Mouse (Mus musculus): ENCODE results near the gene Ttc32. TPM values are rescaled to one million over a fixed set of nuclear protein-coding genes. Genes with fewer than 3 reads are reported as not detected.

Gene Ttc32
- total RNA-seq, 2 experiments from 2014 or later = 4.2 to 5.2 TPM

DNA sequence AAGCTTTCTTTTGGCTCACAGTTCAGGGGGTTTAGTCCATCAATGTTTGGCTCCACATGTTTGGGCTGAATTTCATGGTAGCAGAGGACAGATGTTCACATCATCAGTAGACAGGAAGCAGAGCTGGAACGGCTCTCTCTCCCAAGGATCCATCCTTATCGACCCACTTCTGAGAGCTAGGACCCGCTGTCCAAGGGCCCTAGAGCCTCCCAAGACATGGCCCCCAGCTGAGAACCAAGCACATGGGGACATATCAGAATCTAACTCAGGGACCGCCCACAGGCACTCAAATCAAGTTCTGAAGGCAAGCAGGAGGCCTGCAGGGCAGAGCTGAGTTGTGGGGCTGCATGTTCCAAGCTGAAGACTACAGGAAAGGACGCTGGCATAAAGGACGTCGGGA, 14.9 kb downstream of the Ttc32 start:
- DNase-seq (ENCODE audit: low spot score in 2 of 2) = no peak

DNA sequence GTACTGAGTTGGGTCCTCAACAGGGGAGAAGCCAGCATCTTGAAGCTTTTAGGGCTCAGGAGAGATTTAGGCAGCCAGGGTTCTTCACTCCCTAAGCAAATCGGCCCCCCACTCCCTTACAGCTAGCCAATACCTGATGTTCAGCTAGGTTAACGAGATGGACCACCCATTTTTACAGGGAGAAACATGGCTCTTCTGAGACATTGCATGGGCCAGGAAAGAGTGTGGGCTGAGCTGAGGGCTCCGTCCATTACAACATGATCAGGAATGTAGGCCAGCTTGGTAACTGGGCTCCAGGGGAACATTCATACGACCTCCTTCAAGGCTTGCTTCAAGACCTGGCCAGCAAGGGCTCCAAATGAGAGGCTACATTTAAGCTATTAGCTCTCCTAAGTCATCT, 16.9 kb downstream of the Ttc32 start:
- DNase-seq (ENCODE audit: low spot score in 2 of 2) = no peak

DNA sequence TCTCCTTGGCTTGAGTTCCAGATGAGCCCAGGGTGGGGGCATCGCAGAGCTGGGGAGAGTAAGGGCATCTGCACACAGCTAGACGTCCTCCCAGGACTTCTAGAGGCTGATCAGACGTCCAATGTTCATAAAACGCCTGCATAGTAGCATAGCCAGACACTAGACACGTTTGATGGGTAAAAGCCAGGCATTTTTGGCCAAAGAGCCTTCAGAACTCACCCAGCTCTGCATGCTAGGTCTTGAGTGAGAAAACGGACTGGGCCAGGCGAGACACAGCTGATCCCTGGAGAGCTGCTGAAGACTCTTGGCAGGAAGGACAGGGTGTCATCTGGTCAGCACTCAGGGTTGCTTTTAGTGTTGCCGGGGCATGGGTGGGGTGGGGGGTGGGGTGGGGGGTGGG, 18.3 kb downstream of the Ttc32 start:
- no peak for DNase-seq (ENCODE audit: low spot score in 2 of 2)

DNA sequence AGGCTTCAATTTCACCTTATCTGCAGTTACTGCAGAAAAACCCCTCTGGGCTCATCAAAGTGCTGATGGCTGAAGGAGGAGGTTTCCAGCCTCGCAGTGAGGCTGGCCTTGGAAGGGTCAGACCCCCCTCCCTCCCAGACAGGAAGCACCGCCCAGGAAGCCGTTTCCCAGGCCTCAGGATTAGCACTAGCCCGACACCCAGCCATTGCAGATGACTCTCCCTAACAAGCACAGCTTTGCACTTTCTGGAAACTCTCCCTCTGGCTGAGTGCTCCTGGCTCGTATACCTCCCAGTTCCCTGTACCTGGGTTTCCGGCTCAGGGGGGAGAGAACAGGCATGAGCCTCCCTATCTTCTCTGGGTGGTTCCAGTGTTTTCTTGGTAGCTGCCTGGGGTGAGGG, 21.0 kb downstream of the Ttc32 start:
- no peak for DNase-seq (ENCODE audit: low spot score in 2 of 2)

DNA sequence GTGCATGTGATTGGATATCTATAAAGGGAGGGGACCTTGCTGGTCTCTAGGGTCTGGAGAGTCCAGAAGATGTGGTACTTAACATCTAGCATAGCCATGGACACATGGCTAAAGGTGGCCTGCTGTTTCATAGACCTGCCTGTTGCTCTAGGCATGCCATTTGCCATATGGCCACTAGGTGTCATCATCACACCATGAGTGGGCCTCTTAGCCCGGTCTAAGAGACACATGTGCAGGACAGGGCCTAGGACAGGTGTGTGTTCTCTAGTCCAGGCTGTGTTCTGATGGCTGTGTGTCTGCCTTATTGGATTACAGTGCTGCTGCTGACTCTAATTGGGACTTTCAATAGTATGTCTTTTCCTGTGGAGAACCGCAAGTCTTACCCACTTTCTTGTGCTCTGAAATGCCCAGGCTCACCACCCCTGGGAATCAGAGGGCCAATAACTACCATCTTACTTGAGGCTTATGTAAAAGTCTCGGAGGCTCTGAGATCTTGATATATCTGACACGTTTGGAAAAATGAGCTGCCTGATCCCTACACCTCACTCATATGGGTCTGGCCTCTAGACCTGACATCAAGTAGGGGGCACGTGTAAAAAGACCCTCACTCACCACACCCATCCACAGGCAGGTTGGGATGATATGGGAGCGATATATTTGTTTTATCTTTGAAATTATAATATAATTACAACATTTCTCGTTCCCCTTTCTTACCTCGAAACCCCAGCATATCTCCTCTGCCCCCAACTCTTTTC, 22.5 kb downstream of the Ttc32 start:
- DNase-seq (ENCODE audit: low spot score in 2 of 2) = peak; percentile 76 to 90

DNA sequence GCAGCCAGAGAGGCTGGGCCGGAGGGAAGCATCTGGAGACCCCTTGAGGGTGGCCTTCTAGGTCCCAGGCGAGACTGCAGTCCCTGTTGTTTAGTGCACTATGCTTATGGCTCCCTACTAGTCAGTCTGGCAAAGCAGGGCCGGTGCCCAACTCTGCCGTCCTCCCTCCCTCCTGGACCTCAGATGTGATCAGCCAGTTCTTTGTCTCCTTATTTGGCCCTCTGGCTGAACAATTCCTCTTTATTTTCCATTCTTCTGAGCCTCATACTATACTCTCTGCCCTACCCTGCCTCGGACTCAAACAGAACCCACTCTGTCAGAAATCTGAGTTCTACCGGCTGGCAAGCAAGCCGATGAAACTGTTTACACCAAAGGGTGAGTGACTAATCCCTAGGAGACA, 23.5 kb downstream of the Ttc32 start:
- DNase-seq (ENCODE audit: low spot score in 2 of 2) = no peak

DNA sequence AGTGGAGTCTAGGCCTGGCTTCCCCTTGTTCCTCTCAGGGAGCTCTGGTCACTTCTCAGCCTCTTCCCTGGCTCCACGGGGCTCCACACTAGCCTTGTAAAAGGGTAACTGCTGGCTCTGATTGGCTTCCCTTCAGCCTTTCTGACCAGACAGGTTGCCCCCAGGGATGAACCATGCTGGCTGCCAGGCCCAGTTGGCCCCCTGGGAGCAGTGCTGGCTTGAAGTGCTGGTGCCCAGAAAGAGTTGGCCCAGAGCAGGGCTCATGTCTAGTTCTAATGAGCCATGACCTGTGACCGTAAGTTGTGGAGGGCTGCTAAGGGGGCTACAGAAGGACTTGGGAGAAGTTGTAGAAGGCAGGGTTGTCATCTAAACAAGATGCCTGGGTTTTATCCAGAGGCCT, 24.2 kb downstream of the Ttc32 start:
- DNase-seq (ENCODE audit: low spot score in 2 of 2) = no peak

DNA sequence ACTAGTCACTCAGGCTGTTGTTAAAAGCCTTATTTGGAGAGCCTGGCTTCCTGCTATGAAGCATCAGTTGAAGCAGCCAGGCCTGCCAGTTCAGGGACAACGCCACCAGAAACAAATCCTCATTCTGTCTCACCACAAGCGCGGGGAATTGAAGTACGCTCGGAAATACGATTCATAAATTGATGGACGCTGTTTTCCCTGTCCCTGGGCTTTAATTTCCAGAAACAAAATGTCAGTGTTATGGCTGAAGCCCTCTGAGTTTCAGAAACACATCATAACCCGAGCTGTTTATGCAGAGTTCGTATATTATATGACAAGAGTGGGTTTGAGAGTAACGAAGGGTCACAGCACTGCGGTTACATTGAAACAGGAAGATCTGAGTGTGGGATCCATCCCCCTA, 25.5 kb downstream of the Ttc32 start:
- no peak for DNase-seq (ENCODE audit: low spot score in 2 of 2)

DNA sequence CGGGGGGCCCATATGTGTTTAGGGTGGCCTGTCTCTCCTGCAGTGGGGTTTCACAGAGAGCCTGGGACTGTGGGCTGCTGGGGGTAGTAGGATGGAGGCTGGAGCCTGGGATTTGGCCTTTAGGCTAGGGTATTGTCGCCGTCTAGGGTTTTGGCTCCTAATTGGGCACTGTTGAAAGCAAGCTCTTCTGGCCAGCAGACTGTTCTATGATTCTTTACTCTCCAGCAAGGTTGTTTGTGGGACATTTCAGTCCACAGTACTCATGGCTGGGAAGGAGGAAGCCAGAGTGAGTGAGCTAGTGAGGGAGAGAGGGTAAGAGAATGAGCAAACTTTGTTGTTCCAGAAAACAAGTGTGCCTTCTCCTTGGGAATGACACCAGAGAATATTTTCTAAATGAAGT, 29.7 kb downstream of the Ttc32 start:
- no peak for DNase-seq (ENCODE audit: low spot score in 2 of 2)

DNA sequence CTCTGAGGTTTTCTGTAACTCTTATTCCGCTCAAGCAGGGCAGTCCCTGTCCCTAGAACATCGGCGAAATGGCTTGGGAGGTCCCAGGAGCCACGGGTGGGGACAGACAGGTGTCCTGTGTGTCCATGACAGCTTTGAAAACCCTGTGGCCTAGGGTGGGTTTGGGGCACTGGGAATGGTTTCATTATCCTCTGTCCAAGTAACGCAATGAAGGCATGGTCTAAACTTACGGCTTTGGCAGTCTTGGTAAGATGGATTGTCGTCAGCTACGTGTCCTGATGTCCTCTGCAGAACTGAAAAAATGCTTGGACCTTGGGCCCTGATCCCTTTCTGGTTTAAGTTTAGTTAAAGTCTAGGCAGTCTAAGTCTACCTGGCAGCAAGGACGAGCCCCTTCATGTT, 30.2 kb downstream of the Ttc32 start:
- DNase-seq (ENCODE audit: low spot score in 2 of 2) = no peak

DNA sequence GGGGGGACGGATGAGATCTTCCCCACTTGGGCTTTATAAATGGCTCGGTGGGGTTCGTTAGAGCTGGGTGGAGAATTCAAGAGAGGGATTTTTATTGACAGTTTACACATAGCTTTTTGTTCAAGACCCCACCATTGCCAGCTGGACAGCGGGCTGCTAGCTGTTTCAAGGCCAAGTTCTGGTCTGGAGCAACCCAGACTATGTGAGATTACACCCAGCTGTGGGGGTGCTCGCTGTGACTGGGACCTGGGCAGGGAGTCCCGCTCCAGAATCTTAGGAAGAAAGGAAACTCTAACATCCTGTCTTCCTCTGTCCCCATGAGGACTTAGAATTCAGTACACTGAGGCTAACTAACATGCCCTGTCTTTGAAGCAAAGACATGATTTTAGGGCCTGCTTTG, 33.8 kb downstream of the Ttc32 start:
- no peak for DNase-seq (ENCODE audit: low spot score in 2 of 2)

DNA sequence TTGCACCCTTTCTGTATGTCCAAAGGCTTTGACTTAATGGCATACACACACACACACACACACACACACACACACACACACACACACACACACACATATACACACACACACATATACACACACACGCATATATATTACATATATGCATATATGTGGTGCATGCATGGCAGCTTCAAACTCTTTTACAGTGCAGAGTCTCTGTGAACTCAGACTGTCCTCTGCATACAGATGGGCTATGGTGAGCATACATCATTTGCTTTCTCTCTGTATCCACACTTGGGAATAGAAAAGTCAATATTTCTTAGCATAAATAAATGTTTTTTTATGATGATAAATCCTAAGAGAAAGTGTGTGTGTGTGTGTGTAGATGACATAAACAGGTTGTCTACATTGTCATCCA, 41.3 kb downstream of the Ttc32 start:
- no peak for DNase-seq (ENCODE audit: low spot score in 2 of 2)

DNA sequence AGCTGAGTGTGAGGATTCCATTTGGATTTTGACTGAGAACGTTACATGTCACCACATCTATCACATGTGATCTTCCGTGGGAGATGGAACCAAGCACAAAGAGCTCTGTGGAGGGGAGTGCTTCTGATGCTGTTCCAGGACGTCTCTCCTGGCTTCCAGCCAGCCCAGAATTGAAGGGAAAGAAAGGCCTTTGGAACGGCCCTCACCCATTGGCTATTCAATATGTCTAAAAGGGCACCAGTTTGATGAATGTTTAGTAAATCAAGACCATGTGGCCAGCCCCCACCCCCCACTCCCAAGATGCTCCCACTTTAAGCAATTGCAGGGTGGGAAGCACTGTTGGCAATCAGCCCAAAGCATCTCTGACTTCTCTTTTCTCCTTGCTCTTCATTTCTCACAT, 41.7 kb downstream of the Ttc32 start:
- DNase-seq (ENCODE audit: low spot score in 2 of 2) = no peak

DNA sequence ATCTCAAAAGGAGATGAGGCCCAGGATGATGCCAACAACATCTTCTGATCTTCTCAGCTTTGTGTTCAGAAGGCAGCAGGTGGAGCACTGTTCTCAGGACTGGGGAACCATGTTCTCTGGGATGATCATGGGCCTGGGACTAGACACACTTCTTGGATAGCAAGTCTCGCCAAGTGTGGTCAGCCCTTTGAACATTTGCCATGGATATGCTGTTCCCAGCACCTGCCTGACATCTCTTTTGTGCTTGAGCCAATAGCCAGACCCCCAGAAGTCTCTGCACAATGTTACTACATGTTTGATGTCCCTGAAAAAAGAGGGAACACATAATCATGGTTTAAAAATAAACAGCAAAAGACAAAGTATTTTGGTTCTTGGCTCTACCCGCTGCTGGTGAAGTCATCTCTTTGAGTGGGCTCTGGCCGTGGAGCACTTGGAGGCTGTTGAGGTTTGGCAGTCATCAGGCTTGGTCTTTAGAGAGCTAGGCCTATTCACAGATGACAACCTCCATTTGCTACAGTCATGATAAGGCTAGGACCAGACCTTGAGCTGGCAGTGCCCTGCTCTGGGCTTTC, 47.8 kb downstream of the Ttc32 start:
- DNase-seq (ENCODE audit: low spot score in 2 of 2) = no peak

DNA sequence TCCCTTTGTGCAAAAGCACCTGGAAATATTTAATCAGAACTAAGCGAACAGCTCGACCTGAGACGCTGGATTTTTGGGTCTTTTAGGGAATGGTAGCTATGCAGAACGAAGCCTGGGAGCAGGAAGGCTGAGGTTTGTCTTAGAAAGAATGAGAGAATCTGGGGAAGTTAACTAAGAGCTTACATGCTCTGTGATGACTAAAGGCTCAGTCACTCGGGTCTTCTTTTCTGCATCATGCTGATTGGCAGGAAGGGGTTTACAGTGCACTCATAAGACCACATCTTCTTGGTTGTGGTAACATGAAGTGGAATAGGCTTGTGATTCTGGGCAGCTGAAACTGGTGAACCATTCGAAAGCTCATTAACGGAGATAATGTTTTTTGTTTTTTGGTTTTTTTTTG, 60.4 kb downstream of the Ttc32 start:
- no peak for DNase-seq (ENCODE audit: low spot score in 2 of 2)

Other genes with a start within 250 kb of the Ttc32 start
- gene Laptm4a, start 108.3 kb upstream of the Ttc32 start, total RNA-seq (2021) = 100 to 1,000 TPM; 184 to 192 TPM
- under 1 TPM in 1 of 2 experiments, not detected in 1; 0.12 TPM for gene Matn3, start 82.1 kb upstream of the Ttc32 start, total RNA-seq (2021)
- 10 to 100 TPM; 43.6 to 47.1 TPM for gene Wdr35, start 56.1 kb upstream of the Ttc32 start, total RNA-seq (2021)

Measured in left cerebral cortex, adult 18-20 months (tissue).